Mouse (Mus musculus): ENCODE measurements around the gene Usp53. TPM values are rescaled to one million over a fixed set of nuclear protein-coding genes. Genes with fewer than 3 reads are reported as not detected.

The Usp53 gene
- polyA plus RNA-seq, 1 experiment = 2.3 TPM

DNA sequence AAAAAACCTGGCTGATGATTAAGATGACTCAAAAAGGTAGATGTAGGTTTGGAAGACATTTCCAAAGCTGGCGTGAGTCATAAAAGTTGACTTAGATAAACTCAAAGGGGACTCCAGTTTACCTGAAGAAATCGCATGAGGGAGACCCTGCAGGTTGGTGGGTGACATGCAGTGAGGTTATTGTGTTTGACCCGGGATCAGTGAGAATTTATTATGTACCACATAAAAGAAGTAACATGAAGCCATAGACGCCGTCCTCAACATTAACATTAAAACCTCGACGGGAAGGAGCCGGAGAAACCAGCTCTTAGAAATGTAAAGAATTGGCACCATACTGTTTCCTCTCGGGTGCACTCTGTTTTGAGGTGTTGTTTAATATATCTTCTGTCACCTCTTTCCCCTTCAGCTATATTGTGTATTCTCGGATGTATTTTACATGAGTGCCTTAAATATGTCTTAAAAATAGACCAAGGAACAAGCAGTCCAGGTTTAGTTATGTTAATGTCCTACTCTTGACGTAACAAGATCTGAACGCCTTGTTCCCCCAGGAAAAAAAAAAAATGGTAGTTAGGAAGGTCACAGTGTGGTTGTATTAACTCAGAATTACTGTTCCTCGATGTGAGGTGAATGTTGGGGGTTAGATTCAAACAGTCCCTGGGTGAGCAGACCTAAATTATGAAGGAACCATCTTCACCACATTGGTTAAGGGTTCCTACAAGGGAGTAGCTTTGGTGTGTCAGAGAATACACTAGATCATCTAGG is 1.1 kb upstream of the Usp53 start:
- TF ChIP-seq CTCF (IDR thresholded peaks at IDR 0.05; ENCODE audit: borderline replicate concordance, control insufficient read depth, extremely low read depth, insufficient read depth, low read length, poor library complexity) (no peak), POLR2A (IDR thresholded peaks at IDR 0.05; ENCODE audit: control insufficient read depth, extremely low read depth, insufficient read depth, low read length, poor library complexity) (no peak)
- no peaks in the 10 kb centered on the region for H3K4me1 ChIP-seq (replicated peaks; ENCODE audit: control insufficient read depth, insufficient read depth, low read length)
- H3K36me3 ChIP-seq (ENCODE audit: control insufficient read depth, insufficient read depth, low read length) = no peaks in the 10 kb centered on the region
- H3K4me3 ChIP-seq (ENCODE audit: control insufficient read depth, insufficient read depth, low read length) = no peak overlapping the region
- no peak overlapping the region for H3K27ac ChIP-seq (ENCODE audit: control insufficient read depth, insufficient read depth, low read length)
- 29% methylated on average over 13 of the region's 13 CpGs for WGBS
- DNase-seq = no peak
- H3K27me3 ChIP-seq (ENCODE audit: control insufficient read depth, insufficient read depth, low read length) = no peaks in the 10 kb centered on the region

DNA sequence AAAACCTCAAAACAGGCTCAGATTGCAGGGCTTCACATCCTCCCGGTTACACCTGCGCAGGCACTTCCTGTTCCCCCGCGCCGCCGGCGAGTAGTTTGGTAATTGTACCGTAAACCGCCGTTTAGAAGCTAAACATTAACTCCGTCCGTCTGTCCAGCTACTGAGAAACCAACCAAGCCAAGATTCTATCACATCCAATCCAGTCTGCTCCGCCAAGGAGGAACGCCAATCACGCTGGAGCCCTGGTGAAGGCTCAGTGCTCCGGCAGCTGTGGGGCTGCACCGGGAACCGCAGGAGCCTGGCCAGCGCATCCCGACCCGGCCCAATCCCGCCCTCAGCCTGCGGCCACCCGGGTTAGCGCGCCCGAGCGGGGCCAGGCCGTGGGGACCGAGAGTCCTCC is 461 bp downstream of the Usp53 start:
- H3K27ac ChIP-seq (ENCODE audit: control insufficient read depth, insufficient read depth, low read length) = peak overlapping the region; percentile 2; the same call in 1 of the 2 replicates
- no peaks in the 10 kb centered on the region for H3K27me3 ChIP-seq (ENCODE audit: control insufficient read depth, insufficient read depth, low read length)
- DNase-seq = peak; percentile 62
- under 1% methylated on average over 30 of the region's 30 CpGs for WGBS
- no peaks in the 10 kb centered on the region for H3K36me3 ChIP-seq (ENCODE audit: control insufficient read depth, insufficient read depth, low read length)
- peak overlapping the region; percentile 88 for H3K4me3 ChIP-seq (ENCODE audit: control insufficient read depth, insufficient read depth, low read length)
- H3K4me1 ChIP-seq (replicated peaks; ENCODE audit: control insufficient read depth, insufficient read depth, low read length) = no peaks in the 10 kb centered on the region
- no peak for TF ChIP-seq POLR2A (IDR thresholded peaks at IDR 0.05; ENCODE audit: control insufficient read depth, extremely low read depth, insufficient read depth, low read length, poor library complexity)
- TF ChIP-seq CTCF (IDR thresholded peaks at IDR 0.05; ENCODE audit: borderline replicate concordance, control insufficient read depth, extremely low read depth, insufficient read depth, low read length, poor library complexity) = no peak

DNA sequence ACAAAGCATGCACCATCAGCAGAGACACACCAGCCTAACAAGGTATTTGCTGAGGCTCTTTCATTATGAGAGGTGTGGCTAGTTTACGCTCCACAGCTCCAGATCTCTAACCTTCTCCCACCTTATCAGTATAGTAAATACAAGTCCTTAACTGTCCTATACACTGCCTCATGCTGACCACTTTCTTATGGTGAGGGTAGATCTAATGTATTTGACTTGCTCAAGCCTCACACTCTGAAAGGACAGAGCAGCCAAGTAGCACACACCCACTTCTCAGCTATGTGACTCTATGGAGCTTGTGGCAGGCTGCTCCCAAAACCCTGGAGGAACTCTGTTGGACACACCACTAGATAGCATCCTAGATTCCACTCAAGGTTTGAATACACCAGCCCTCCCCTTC is 8.3 kb downstream of the Usp53 start:
- Histone ChIP-seq H3K27ac (ENCODE audit: control insufficient read depth, insufficient read depth, low read length) (no peak overlapping the region), H3K4me1 (replicated peaks; ENCODE audit: control insufficient read depth, insufficient read depth, low read length) (no peaks in the 10 kb centered on the region), H3K36me3 (ENCODE audit: control insufficient read depth, insufficient read depth, low read length) (no peaks in the 10 kb centered on the region), H3K4me3 (ENCODE audit: control insufficient read depth, insufficient read depth, low read length) (no peak overlapping the region), H3K27me3 (ENCODE audit: control insufficient read depth, insufficient read depth, low read length) (no peaks in the 10 kb centered on the region)
- DNase-seq = no peak
- 100% methylated on average over 1 of the region's 1 CpGs for WGBS
- no peak for TF ChIP-seq POLR2A (IDR thresholded peaks at IDR 0.05; ENCODE audit: control insufficient read depth, extremely low read depth, insufficient read depth, low read length, poor library complexity)
- TF ChIP-seq CTCF (IDR thresholded peaks at IDR 0.05; ENCODE audit: borderline replicate concordance, control insufficient read depth, extremely low read depth, insufficient read depth, low read length, poor library complexity) = no peak

DNA sequence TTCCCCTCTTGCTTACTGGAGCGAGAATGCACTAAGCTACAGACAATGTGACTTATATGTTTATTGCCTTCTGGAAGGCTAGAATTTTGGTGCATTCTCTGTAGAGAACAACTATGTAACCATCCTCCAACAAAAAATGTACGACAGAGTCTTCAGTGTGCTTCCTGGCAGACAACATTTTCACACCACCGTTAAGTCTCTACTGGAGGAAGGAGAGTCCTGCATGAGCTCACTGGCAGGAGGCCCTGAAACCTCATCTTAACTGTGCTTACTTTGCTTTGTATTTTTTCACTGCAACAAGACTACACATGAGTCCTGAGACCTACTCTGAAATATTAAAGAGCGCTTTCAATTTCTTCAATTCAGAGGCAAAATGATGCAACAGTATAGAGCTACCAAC is 8.9 kb downstream of the Usp53 start:
- H3K4me3 ChIP-seq (ENCODE audit: control insufficient read depth, insufficient read depth, low read length) = no peak overlapping the region
- H3K36me3 ChIP-seq (ENCODE audit: control insufficient read depth, insufficient read depth, low read length) = no peaks in the 10 kb centered on the region
- H3K27me3 ChIP-seq (ENCODE audit: control insufficient read depth, insufficient read depth, low read length) = no peaks in the 10 kb centered on the region
- no peaks in the 10 kb centered on the region for H3K4me1 ChIP-seq (replicated peaks; ENCODE audit: control insufficient read depth, insufficient read depth, low read length)
- 86% methylated on average over 4 of the region's 4 CpGs for WGBS
- no peak for TF ChIP-seq POLR2A (IDR thresholded peaks at IDR 0.05; ENCODE audit: control insufficient read depth, extremely low read depth, insufficient read depth, low read length, poor library complexity)
- no peak for TF ChIP-seq CTCF (IDR thresholded peaks at IDR 0.05; ENCODE audit: borderline replicate concordance, control insufficient read depth, extremely low read depth, insufficient read depth, low read length, poor library complexity)
- no peak overlapping the region for H3K27ac ChIP-seq (ENCODE audit: control insufficient read depth, insufficient read depth, low read length)
- DNase-seq = no peak

DNA sequence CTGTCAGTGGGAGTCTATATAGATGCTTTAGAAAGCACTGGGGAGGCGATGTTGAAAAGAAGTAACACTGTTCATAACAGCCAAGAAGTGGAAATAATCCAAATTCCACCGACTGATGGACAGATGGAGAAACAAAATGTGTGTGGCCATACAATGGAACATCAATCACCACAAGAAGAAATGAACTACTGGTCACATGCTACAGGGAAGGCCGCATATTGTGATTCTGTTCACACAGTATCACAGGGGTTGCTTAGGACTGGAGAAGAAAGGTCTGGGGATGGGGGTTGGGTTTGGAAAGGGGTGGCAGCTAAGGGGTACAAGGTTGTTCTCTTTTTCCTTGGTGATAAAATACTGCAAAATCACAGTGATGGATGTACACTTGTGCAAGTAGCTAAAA is 9.5 kb downstream of the Usp53 start:
- Histone ChIP-seq H3K27me3 (ENCODE audit: control insufficient read depth, insufficient read depth, low read length) (no peaks in the 10 kb centered on the region), H3K4me3 (ENCODE audit: control insufficient read depth, insufficient read depth, low read length) (no peak overlapping the region), H3K27ac (ENCODE audit: control insufficient read depth, insufficient read depth, low read length) (no peak overlapping the region), H3K4me1 (replicated peaks; ENCODE audit: control insufficient read depth, insufficient read depth, low read length) (no peaks in the 10 kb centered on the region), H3K36me3 (ENCODE audit: control insufficient read depth, insufficient read depth, low read length) (no peaks in the 10 kb centered on the region)
- no peak for DNase-seq
- TF ChIP-seq CTCF (IDR thresholded peaks at IDR 0.05; ENCODE audit: borderline replicate concordance, control insufficient read depth, extremely low read depth, insufficient read depth, low read length, poor library complexity) = no peak
- TF ChIP-seq POLR2A (IDR thresholded peaks at IDR 0.05; ENCODE audit: control insufficient read depth, extremely low read depth, insufficient read depth, low read length, poor library complexity) = no peak
- 95% methylated on average over 3 of the region's 3 CpGs for WGBS

DNA sequence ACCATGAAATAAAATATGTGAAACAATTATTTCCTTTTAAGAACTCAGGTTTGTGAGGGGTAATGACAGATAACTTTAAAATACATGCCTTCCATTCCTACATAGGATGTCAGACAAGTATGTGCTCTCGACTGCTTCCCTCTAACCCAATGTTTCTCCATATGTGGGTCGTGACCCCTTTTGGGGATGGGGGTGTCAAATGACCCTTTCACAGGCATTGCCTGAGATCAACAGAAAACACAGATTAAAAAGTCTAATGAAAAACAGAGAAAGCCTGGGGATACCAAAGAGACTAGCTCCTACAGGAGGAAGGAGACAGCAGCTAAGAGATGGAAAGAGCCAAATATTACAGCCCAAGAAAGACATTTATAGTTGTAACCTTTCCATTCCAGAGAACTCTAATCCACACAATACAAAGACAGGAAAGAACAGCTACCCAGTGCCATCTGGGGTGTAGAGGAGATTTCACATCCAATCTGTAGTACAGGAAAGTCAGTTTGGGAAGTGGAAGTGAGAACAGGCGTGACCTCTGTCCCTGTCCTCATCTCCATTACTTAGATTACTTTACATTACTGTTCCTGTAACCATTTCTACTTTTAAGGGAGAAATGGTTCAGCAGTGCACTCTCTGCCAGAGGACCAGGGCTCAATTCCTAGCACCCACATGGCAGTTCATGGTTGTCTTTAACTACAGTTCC is 12.0 kb downstream of the Usp53 start:
- Histone ChIP-seq H3K27ac (ENCODE audit: control insufficient read depth, insufficient read depth, low read length) (no peak overlapping the region), H3K4me1 (replicated peaks; ENCODE audit: control insufficient read depth, insufficient read depth, low read length) (no peaks in the 10 kb centered on the region), H3K36me3 (ENCODE audit: control insufficient read depth, insufficient read depth, low read length) (no peaks in the 10 kb centered on the region; the same call in 1 of the 2 replicates), H3K4me3 (ENCODE audit: control insufficient read depth, insufficient read depth, low read length) (no peak overlapping the region), H3K27me3 (ENCODE audit: control insufficient read depth, insufficient read depth, low read length) (no peaks in the 10 kb centered on the region)
- no peak for DNase-seq
- 92% methylated on average over 3 of the region's 3 CpGs for WGBS
- TF ChIP-seq POLR2A (IDR thresholded peaks at IDR 0.05; ENCODE audit: control insufficient read depth, extremely low read depth, insufficient read depth, low read length, poor library complexity) (no peak), CTCF (IDR thresholded peaks at IDR 0.05; ENCODE audit: borderline replicate concordance, control insufficient read depth, extremely low read depth, insufficient read depth, low read length, poor library complexity) (no peak)

All from thymus, adult 2 months (tissue).